Mouse (Mus musculus): ENCODE results near the gene Cdkn2c. TPM values are rescaled to one million over a fixed set of nuclear protein-coding genes. Genes with fewer than 3 reads are reported as not detected.
"Not testable (repeated sequence)": the region's sequence is repeated elsewhere in the genome, so short reads cannot be mapped to it uniquely, and the experiment has no call there.

Gene Cdkn2c
- polyA plus RNA-seq (2015; fragmentation: Nextera tagmentation; extraction: Ambion mirVana) = 7.0 and 7.7 TPM in 2 replicates

DNA sequence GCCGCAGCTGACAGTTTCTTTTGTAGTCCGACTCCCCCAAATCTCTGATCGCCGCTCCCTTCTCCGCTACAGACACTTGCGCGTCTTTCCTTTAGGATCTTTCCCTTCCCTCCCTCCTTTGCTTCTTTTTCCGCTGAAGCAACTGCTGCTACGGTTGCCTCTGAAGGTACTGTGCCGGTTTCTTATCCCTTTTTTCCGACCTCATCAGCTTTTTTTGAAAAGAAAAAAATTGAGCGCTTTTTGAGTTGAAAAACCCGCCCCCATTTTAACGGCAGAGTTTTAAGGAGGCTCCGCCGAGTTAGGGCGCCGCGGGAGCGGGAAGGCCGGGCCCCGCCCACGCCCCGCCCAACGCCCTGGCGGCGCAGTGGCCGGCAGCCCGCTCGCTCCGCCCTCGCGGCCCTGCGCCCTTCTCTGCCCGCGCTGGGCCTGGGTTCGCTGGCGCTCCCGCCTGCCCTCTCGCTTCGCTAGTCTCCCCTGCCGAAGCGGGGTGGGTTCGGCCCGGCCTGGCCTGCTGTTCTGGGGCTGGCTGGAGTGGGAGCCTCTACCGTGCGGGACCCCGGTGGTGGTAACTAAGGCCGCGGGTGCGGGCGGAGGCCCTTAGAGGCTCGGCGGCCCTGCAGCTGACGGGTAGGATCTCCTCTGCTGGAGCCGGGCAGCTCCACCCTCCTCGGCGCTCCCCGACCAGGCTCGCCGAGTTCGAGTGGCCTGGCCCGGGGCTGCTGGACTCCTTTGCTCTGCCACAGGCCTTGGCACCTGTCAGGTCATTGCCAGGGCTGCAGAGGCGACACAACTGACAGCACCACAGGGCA, at the start of gene Cdkn2c:
TSS of gene Cdkn2c (minus strand) at position 729 of the 809 bp plus-strand sequence.
- WGBS = under 1% methylated on average over 61 of the region's 64 CpGs
- H3K27ac ChIP-seq = peak within 1 kb of the TSS; percentile 96
- H3K36me3 ChIP-seq = no peaks in the 10 kb centered on the region
- peak within 1 kb of the TSS; percentile 84 for H3K4me3 ChIP-seq (replicated peaks)
- H3K27me3 ChIP-seq (replicated peaks) = peaks cover 7% of the 10 kb centered on the region
- peak; percentile 99 for ATAC-seq
- H3K4me1 ChIP-seq (replicated peaks) = 0 out of 2 replicates have a peak, but pooled peaks cover 11% of the 10 kb centered on the region
- H3K9ac ChIP-seq = peak within 1 kb of the TSS; percentile 98
- H3K4me2 ChIP-seq (replicated peaks) = peak within 1 kb of the TSS; percentile 95
- H3K9me3 ChIP-seq = no peaks in the 10 kb centered on the region

- Histone ChIP-seq H3K4me3 (replicated peaks) (no peak overlapping the region), H3K27ac (no peak overlapping the region), H3K36me3 (no peaks in the 10 kb centered on the region), H3K27me3 (replicated peaks) (no peaks in the 10 kb centered on the region), H3K4me2 (replicated peaks) (no peak overlapping the region), H3K4me1 (replicated peaks) (0 out of 2 replicates have a peak, but pooled peaks cover 4% of the 10 kb centered on the region), H3K9me3 (no peaks in the 10 kb centered on the region), H3K9ac (no peak overlapping the region)
- 87% methylated on average over 2 of the region's 2 CpGs for WGBS
- ATAC-seq = no peak
These were observed 38.4 kb upstream of the Cdkn2c start for GRCm38 (mm10) chr4:109705349-109705748.

GRCm38 (mm10) chr4:109703568-109703967, 36.6 kb upstream of the Cdkn2c start:
- H3K9ac ChIP-seq = no peak overlapping the region
- H3K4me2 ChIP-seq (replicated peaks) = no peak overlapping the region
- no peak overlapping the region for H3K4me3 ChIP-seq (replicated peaks)
- H3K27me3 ChIP-seq (replicated peaks) = no peaks in the 10 kb centered on the region
- no peaks in the 10 kb centered on the region for H3K9me3 ChIP-seq
- no peaks in the 10 kb centered on the region for H3K36me3 ChIP-seq
- no peak overlapping the region for H3K27ac ChIP-seq
- H3K4me1 ChIP-seq (replicated peaks) = 0 out of 2 replicates have a peak, but pooled peaks cover 4% of the 10 kb centered on the region
- no peak for ATAC-seq

GRCm38 (mm10) chr4:109700727-109701126, 33.7 kb upstream of the Cdkn2c start:
- not testable (repeated sequence) for H3K4me2 ChIP-seq (replicated peaks); H3K36me3 ChIP-seq; H3K27me3 ChIP-seq (replicated peaks); H3K4me3 ChIP-seq (replicated peaks); ATAC-seq; H3K4me1 ChIP-seq (replicated peaks); H3K9me3 ChIP-seq; H3K27ac ChIP-seq; H3K9ac ChIP-seq
- WGBS = 89% methylated on average over 3 of the region's 3 CpGs

- Histone ChIP-seq H3K4me2 (replicated peaks) (no peak overlapping the region), H3K4me3 (replicated peaks) (no peak overlapping the region), H3K9me3 (no peaks in the 10 kb centered on the region), H3K27ac (no peak overlapping the region), H3K9ac (no peak overlapping the region), H3K36me3 (no peaks in the 10 kb centered on the region), H3K27me3 (replicated peaks) (no peaks in the 10 kb centered on the region), H3K4me1 (replicated peaks) (no peaks in the 10 kb centered on the region)
- ATAC-seq = no peak
These were observed 25.7 kb upstream of the Cdkn2c start for GRCm38 (mm10) chr4:109692674-109693073.

GRCm38 (mm10) chr4:109683561-109683960, 16.6 kb upstream of the Cdkn2c start:
- WGBS = 69% methylated on average over 2 of the region's 2 CpGs
- no peak overlapping the region for H3K27ac ChIP-seq
- H3K4me3 ChIP-seq (replicated peaks) = no peak overlapping the region
- H3K4me1 ChIP-seq (replicated peaks) = no peaks in the 10 kb centered on the region
- no peaks in the 10 kb centered on the region for H3K27me3 ChIP-seq (replicated peaks)
- H3K4me2 ChIP-seq (replicated peaks) = no peak overlapping the region
- H3K36me3 ChIP-seq = no peaks in the 10 kb centered on the region
- H3K9ac ChIP-seq = no peak overlapping the region
- no peaks in the 10 kb centered on the region for H3K9me3 ChIP-seq
- no peak for ATAC-seq

DNA sequence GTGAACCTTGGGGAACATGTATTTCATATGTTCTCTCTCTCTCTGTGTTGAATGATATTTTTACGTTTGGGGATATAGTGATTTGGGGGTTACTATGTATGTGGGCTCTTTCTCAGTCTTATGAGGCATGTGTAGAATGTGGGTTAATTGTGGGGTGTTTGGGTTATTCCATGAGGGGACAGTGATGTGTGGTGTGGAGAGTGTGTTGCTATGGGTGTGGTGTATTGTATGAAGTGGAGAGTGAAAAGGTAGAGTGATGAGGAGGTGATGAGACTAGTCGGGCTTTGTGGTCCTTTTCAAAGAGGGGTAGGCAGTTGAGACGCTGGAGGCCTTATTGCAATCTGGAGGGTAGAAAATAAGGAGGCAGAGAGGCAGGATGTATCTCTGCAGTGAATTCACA, 10.2 kb upstream of the Cdkn2c start:
- Histone ChIP-seq H3K9me3 (no peaks in the 10 kb centered on the region), H3K27ac (peak overlapping the region; percentile 98), H3K4me3 (replicated peaks) (peak overlapping the region; percentile 84), H3K36me3 (no peaks in the 10 kb centered on the region), H3K9ac (peak overlapping the region; percentile 80), H3K27me3 (replicated peaks) (no peaks in the 10 kb centered on the region), H3K4me1 (replicated peaks) (0 out of 2 replicates have a peak, but pooled peaks cover 2% of the 10 kb centered on the region), H3K4me2 (replicated peaks) (peak overlapping the region; percentile 60)
- no peak for ATAC-seq
- 3% methylated on average over 3 of the region's 3 CpGs for WGBS

DNA sequence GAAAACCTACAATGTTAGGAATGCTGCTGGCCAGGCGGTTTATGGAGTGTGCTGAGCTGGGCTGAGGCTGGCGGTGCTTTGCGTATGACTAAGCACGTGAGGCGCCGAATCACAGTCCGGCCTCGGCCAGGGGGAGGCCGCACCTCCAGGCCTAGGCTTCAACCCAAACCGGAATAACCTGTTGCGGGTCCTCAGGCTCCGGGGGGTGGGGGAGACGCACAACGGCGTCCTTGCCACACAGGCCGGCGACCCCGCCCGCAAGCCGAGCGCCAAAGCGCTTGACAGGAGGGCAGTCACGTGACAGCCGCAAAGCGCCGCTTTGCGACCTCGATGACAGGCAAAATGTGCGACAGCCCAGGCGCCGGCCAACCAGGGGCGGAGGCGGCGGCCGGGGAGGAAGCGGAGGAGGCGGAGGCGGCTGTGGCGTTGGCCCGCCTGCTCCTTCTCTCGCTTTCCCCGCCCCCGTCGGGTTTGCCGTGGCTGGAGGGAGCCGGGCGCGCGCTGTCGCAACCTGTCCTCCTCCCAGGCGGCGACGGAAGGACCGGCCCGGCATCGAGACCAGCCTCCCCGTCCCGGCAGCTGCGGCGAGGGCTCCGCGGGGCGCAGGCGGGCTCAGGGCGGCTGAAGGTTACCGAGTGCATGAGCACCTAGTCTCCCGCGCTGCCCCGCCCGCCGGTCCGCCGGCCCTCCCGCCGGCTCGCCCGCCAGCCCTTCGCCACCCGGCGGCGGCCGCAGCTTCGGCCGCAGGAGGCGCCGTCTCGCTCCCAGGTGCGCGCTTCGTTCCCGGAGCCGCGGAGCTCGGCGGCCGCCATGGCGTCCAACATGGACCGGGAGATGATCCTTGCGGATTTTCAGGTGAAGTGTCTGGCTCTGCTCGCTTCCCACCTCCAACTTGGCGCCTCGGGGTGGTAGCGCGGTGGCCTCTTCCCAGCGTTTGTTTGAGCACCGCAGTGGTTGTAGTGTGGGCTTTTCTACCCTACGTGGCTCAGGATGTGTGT, 9.5 kb upstream of the Cdkn2c start, which contains the start of gene Faf1:
TSS of gene Faf1 (plus strand) at position 371 of the 998 bp plus-strand sequence.
- peak within 1 kb of the TSS; percentile 60 for H3K4me2 ChIP-seq (replicated peaks)
- 0 out of 2 replicates have a peak, but pooled peaks cover 2% of the 10 kb centered on the region for H3K4me1 ChIP-seq (replicated peaks)
- no peaks in the 10 kb centered on the region for H3K36me3 ChIP-seq
- H3K9ac ChIP-seq = peak within 1 kb of the TSS; percentile 80
- H3K27ac ChIP-seq = peak within 1 kb of the TSS; percentile 98
- no peaks in the 10 kb centered on the region for H3K27me3 ChIP-seq (replicated peaks)
- H3K4me3 ChIP-seq (replicated peaks) = peak within 1 kb of the TSS; percentile 84
- peak; percentile 99 for ATAC-seq
- no peaks in the 10 kb centered on the region for H3K9me3 ChIP-seq
- under 1% methylated on average over 107 of the region's 107 CpGs for WGBS

GRCm38 (mm10) chr4:109674097-109674496, 7.1 kb upstream of the Cdkn2c start:
- 86% methylated on average over 2 of the region's 2 CpGs for WGBS
- no peaks in the 10 kb centered on the region for H3K36me3 ChIP-seq
- ATAC-seq = no peak

GRCm38 (mm10) chr4:109671941-109672340, 5.0 kb upstream of the Cdkn2c start:
- Histone ChIP-seq H3K27me3 (replicated peaks) (no peaks in the 10 kb centered on the region), H3K4me1 (replicated peaks) (0 out of 2 replicates have a peak, but pooled peaks cover 4% of the 10 kb centered on the region), H3K9me3 (no peaks in the 10 kb centered on the region), H3K36me3 (no peaks in the 10 kb centered on the region), H3K4me2 (replicated peaks) (no peak overlapping the region), H3K9ac (no peak overlapping the region), H3K27ac (no peak overlapping the region), H3K4me3 (replicated peaks) (no peak overlapping the region)
- 62% methylated on average over 1 of the region's 1 CpGs for WGBS
- no peak for ATAC-seq

More at GRCm38 (mm10) chr4:109674097-109674496, 7.1 kb upstream of the Cdkn2c start:
- Histone ChIP-seq H3K4me2 (replicated peaks) (no peak overlapping the region), H3K9ac (no peak overlapping the region), H3K4me3 (replicated peaks) (no peak overlapping the region), H3K4me1 (replicated peaks) (0 out of 2 replicates have a peak, but pooled peaks cover 2% of the 10 kb centered on the region), H3K27ac (no peak overlapping the region), H3K27me3 (replicated peaks) (no peaks in the 10 kb centered on the region), H3K9me3 (no peaks in the 10 kb centered on the region)

DNA sequence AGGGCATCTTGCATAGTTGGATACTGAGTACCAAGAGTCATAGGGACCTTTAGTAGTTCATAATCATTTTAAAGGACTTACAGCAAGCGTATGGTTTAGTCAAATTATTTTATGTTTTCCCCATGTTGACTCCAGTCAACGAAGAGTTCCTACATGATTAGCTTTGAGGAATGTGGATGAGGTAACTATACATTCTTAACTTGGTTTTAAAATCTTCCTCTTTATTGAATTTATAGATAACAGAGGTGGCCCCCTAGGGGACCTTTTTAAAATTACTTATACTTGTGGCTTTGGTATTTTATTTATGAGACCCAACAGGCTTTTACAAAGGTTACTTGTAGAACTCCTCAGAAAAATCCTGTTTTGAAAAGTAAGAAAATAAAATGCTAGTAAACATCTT, 3.2 kb upstream of the Cdkn2c start:
- Histone ChIP-seq H3K4me3 (replicated peaks) (no peak overlapping the region), H3K27me3 (replicated peaks) (no peaks in the 10 kb centered on the region), H3K4me1 (replicated peaks) (0 out of 2 replicates have a peak, but pooled peaks cover 9% of the 10 kb centered on the region), H3K27ac (no peak overlapping the region), H3K9me3 (no peaks in the 10 kb centered on the region), H3K9ac (no peak overlapping the region), H3K4me2 (replicated peaks) (no peak overlapping the region), H3K36me3 (no peaks in the 10 kb centered on the region)
- 69% methylated on average over 2 of the region's 2 CpGs for WGBS
- no peak for ATAC-seq

GRCm38 (mm10) chr4:109667518-109667917, 529 bp upstream of the Cdkn2c start:
- Histone ChIP-seq H3K9me3 (no peaks in the 10 kb centered on the region), H3K4me3 (replicated peaks) (no peak overlapping the region), H3K4me1 (replicated peaks) (0 out of 2 replicates have a peak, but pooled peaks cover 11% of the 10 kb centered on the region), H3K4me2 (replicated peaks) (peak overlapping the region; percentile 95), H3K9ac (peak overlapping the region; percentile 98; the same call in 1 of the 2 replicates), H3K27ac (no peak overlapping the region), H3K36me3 (no peaks in the 10 kb centered on the region), H3K27me3 (replicated peaks) (peaks cover 5% of the 10 kb centered on the region; the same call in 1 of the 2 replicates)
- 65% methylated on average over 2 of the region's 2 CpGs for WGBS
- no peak for ATAC-seq

Measured in intestine, embryonic 15.5 days (tissue).